Mouse (Mus musculus) kidney, adult 2 months (tissue): ENCODE data around the gene Cachd1.

ENCODE experiments used
- CTCF ChIP-seq: fragments of 200-500 bp; conservative IDR thresholded peaks from 2 replicates; pipeline ENCODE4 v1.5.1; 2011; ENCODE audit warnings: low read depth, mild to moderate bottlenecking, control low read depth, low read length, moderate library complexity, mixed read lengths; ENCODE audit not compliant: insufficient read depth, insufficient read length
- POLR2A ChIP-seq: fragments of 200-500 bp; IDR thresholded peaks from one replicate; pipeline ENCODE4 v1.6.1; 2011; ENCODE audit warnings: low read depth, low read length, control low read depth

GRCm38 (mm10) chr4:100863861-100864428 is 87.5 kb downstream of the Cachd1 start:
- no peak for TF ChIP-seq CTCF
- no peak for TF ChIP-seq POLR2A
